Mouse (Mus musculus): ENCODE measurements around the gene Gm17324. TPM values are rescaled to one million over a fixed set of nuclear protein-coding genes. Genes with fewer than 3 reads are reported as not detected.

Gene Gm17324
- 0.21 and 0.49 TPM in 2 replicates for polyA plus RNA-seq (2012)

GRCm38 (mm10) chr9:78447973-78448873 lies at the start of gene Gm17324, which contains the start of gene Mto1:
Gene Gm17324, minus strand, starts transcription at chr9:78448786.
Gene Mto1, plus strand, starts transcription at chr9:78448208.

GRCm38 (mm10) chr9:78488890-78489420 lies 40.4 kb upstream of the Gm17324 start, which contains the start of gene Eef1a1:
Gene Eef1a1, minus strand, starts transcription at chr9:78489151.

GRCm38 (mm10) chr9:78442579-78443392 lies 5.8 kb downstream of the Gm17324 start, which contains the start of gene Cgas:
Gene Cgas, minus strand, starts transcription at chr9:78443237.

Other genes starting within 250 kb of the Gm17324 start
- gene Gsta1, start 218.1 kb downstream of the Gm17324 start, polyA plus RNA-seq (2012) = not detected in 2 replicates
- gene Gm3776, start 191.7 kb downstream of the Gm17324 start, polyA plus RNA-seq (2012) = not detected in 2 replicates
- not detected in 2 replicates for gene Gm10639, start 158.9 kb downstream of the Gm17324 start, polyA plus RNA-seq (2012)
- not detected in 2 replicates for gene Omt2a, start 134.0 kb downstream of the Gm17324 start, polyA plus RNA-seq (2012)
- not detected in 2 replicates for gene Omt2b, start 121.2 kb downstream of the Gm17324 start, polyA plus RNA-seq (2012)
- not detected in 2 replicates for gene Gsta2, start 93.0 kb downstream of the Gm17324 start, polyA plus RNA-seq (2012)
- not detected in 2 replicates for gene Dppa5a, start 80.6 kb downstream of the Gm17324 start, polyA plus RNA-seq (2012)
- gene Ooep, start 70.1 kb downstream of the Gm17324 start, polyA plus RNA-seq (2012) = not detected in 2 replicates
- 0.17 and 0.25 TPM in 2 replicates for gene Ddx43, start 53.0 kb downstream of the Gm17324 start, polyA plus RNA-seq (2012)
- 10.1 and 11.4 TPM in 2 replicates for gene Cgas, start 5.5 kb downstream of the Gm17324 start, polyA plus RNA-seq (2012)
- 8.9 and 11.2 TPM in 2 replicates for gene Mto1, start 578 bp downstream of the Gm17324 start, polyA plus RNA-seq (2012)
- gene Eef1a1, start 40.4 kb upstream of the Gm17324 start, polyA plus RNA-seq (2012) = 992 and 1,036 TPM in 2 replicates
- gene Slc17a5, start 139.3 kb upstream of the Gm17324 start, polyA plus RNA-seq (2012) = 2.1 and 2.5 TPM in 2 replicates
- not detected in 2 replicates for gene Cd109, start 166.8 kb upstream of the Gm17324 start, polyA plus RNA-seq (2012)

All from megakaryocyte-erythroid progenitor cell, adult 5 weeks (primary cell).